Mouse (Mus musculus) frontal cortex, postnatal 10 days (tissue): ENCODE results near the gene Zfp874b.
"Not testable (repeated sequence)": the region's sequence is repeated elsewhere in the genome, so short reads cannot be mapped to it uniquely, and the experiment has no call there.

Experiments
- DNase-seq, 2 experiments: peaks; one replicate each; pipeline ENCODE4 v3.0.0; 2022; ENCODE audit warnings: low spot score in 2 of 2, mixed read lengths in 1 of 2

The Zfp874b gene

GRCm38 (mm10) chr13:67483625-67484423, at the start of gene Zfp874b:
Zfp874b (minus strand) TSS chr13:67484258.
- peak; percentile 71 to 83 for DNase-seq

DNA sequence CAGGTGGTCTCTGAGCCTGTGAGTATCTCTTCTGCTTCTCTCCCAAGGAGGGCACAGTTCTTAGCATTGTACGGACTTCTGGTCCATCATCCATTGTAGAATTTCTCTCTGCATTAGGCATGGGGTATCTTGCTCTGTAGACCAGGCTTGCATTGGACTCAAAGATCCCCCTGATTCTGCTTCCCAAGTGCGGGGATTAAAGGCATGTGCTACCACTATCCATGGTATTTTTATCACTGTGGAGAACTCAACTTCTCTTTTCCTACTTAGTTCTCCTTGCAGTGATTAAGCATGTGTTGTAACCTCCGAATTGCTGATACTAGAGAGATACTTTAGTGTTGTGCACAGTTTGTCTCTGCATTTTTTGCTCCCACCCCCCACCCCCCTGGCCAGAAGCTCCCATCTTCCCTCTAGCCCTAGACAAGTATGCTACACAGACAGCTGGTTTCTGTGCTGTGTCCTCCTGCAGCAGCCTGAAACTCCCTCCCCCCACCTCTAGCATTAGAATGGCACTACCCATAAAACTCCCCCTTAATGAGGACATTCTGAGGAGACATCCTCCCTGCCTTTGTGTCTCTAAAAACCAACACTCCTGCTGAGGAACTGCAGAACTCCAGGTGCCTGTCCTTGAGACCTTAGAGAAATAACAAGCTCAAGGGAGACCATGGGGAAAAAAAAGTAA, 43.1 kb upstream of the Zfp874b start:
- no peak for DNase-seq

GRCm38 (mm10) chr13:67525753-67526410, 41.8 kb upstream of the Zfp874b start, which contains the start of the genes Gm26965 and Zfp87:
Gm26965 (minus strand) TSS chr13:67526151.
Zfp87 (minus strand) TSS chr13:67526177.
- DNase-seq = peak; percentile 85 to 92

DNA sequence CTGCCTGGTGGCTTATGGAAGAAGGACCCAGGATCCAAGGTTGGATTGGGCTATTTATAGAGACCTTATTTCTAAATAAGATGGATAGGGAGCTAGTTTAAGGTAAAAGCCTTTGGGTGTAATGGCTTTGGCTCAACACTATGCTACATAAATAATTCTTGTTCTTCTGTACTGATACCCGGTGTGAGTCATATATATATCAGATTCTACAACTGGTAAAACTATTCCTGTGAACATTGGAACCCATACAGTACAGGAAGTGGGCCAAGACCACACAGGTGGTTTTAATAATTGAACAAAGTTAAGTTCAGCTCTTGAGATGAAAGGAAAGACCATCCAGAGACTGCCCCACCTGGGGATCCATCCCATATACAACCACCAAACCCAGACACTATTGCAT, 16.9 kb upstream of the Zfp874b start:
- DNase-seq = no peak

GRCm38 (mm10) chr13:67500084-67500719, 16.1 kb upstream of the Zfp874b start, which contains the start of gene Zfp58:
Zfp58 (minus strand) TSS chr13:67500555.
- DNase-seq = peak; percentile 70 to 81

DNA sequence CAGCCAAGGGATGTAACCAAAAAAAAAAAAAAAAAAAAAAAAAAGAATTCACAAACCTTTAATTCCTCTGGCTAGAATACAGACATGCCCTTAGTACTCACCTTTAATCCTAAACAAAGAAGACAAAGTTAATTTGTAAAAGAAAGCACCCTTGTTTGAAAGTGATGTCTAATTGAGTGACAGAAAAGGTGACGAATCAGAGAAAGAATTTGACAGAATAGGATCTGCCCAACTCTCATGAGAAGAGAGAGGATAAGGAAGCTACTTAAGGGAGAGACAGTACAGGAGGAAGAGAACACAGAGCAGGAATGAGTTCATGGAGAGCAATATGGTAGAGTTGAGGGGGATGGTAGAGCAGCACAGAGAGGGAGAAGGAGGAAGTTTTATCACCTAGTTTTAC, 11.6 kb upstream of the Zfp874b start:
- no peak for DNase-seq

DNA sequence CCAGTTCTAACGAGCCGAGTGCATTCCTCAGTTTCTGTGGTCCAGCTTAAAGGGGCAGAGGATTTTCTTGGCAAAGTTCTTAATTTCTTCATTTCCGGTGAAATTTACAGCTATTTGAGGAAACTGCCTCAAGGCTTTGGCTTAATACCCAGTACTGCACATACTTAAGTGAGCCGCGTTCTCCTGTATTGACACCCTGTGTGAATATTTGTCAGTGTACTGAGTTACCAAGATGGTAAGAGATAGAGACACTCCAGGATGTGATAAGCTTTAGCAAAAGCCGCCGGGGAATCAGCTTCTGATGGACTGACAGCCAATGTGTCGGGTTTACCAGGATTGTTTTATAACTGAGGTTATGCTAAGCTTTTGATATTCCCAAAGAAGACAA, 360 bp upstream of the Zfp874b start:
- no peak for DNase-seq

- DNase-seq = no peak
Measured at GRCm38 (mm10) chr13:67481528-67481927, 2.5 kb downstream of the Zfp874b start.

- DNase-seq = no peak
Measured at GRCm38 (mm10) chr13:67469274-67469673, 14.8 kb downstream of the Zfp874b start.

DNA sequence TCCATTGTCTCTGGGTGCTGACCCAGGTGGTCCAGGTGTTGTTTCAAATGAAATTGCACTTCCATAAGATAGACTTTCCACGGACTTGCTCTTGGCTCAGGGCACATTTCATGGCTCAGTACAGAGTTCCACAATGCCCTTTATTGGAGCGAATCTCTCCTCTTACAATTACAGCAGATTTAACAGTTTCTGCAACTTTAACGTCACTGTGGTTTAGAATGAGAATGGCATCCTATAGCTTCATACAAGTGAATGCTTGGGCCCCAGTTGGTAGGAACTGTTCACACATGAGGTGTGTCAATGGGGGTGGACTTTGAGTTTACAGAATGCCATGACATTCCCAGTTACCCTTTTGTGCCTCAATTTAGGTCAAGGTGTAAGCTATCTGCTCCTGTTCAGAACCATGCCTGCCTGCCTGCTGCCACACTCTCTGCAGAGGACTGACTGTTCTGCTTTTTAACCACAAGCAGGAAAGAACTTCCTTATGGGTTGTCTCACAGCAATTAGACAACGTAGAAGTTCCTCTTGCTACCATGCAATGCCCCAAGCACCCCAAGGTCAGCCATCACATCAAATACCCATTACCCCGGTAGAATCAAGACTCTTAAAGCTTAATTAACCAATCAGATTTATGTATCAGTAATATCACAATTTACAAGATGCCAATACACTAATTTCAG, 20.4 kb downstream of the Zfp874b start:
- not testable (repeated sequence) for DNase-seq

GRCm38 (mm10) chr13:67452021-67452309, 32.1 kb downstream of the Zfp874b start:
- no peak for DNase-seq

DNA sequence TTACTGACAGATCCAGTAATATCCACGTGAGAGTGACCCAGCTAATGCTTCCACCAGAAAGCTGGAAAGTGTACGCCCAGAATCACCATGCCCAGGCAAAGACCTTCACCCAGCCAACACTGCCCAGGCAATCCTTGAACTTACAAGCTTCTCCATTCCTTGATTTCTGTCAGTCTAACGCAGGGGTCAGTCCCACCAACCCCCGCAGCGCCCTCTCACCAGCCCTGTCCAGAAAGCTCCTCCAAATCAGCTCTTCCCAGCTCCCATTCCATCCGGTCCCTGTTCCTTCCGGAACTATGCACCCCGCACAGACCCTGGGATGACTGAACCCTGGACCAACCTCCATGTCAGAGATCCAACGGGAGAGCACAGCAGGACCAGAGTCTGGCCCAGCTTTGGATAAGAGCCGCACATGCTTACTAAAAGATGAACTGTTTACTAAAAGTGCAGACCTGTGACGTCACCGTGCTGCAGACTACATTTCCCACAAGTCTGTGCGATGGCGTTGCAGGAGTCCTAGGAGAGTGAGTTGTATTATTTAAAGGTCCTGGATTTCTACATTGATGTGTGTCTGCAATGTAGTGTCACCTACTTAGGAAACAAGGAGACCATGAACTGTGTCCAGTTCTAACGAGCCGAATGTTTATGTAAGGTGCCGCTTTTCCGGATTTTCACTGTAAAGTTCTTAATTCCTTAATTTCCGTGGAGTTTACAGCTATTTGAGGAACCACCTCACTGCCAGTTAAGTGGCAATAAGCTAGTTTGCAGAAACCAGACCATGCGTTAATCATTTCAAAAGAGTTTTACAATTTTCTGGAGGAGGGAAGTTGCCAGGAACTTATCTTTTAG, 32.7 kb downstream of the Zfp874b start, which contains the start of gene Zfp874a:
Zfp874a (minus strand) TSS at position 453 of the 849 bp plus-strand sequence.
- DNase-seq = peak; percentile 74 to 83

GRCm38 (mm10) chr13:67437095-67437494, 47.0 kb downstream of the Zfp874b start:
- DNase-seq = not testable (repeated sequence)

- DNase-seq = no peak
Measured at GRCm38 (mm10) chr13:67428116-67428515, 55.9 kb downstream of the Zfp874b start.

GRCm38 (mm10) chr13:67425699-67426098, 58.4 kb downstream of the Zfp874b start:
- DNase-seq = not testable (repeated sequence)

DNA sequence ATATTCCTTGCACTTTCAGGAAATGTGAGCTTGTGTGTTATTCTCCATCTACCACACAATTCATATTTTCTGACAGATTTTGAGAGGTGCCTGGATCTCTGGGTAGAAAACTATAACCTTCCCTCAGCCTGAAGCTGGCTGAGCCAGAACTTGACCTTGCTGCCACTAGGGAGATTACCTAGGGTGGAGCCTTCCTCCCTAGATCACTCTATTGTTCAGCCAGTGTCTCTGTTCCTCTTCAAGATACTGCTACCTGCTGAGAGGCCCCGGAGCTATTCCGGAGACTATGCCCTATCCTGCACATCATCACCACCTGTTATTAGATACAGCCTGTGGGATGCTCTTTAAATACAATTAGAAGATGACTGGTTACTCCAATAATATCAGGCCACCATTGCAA, 61.5 kb downstream of the Zfp874b start:
- DNase-seq = not testable (repeated sequence)
